Mouse (Mus musculus): Measurements from ENCODE around the gene Rpl26.

Rpl26 gene

GRCm38 (mm10) chr11:68901351-68902046 lies at the start of gene Rpl26:
Rpl26 (plus strand) TSS chr11:68901583.
- peak; percentile 100 for DNase-seq (ENCODE audit: low read depth, low spot score)

DNA sequence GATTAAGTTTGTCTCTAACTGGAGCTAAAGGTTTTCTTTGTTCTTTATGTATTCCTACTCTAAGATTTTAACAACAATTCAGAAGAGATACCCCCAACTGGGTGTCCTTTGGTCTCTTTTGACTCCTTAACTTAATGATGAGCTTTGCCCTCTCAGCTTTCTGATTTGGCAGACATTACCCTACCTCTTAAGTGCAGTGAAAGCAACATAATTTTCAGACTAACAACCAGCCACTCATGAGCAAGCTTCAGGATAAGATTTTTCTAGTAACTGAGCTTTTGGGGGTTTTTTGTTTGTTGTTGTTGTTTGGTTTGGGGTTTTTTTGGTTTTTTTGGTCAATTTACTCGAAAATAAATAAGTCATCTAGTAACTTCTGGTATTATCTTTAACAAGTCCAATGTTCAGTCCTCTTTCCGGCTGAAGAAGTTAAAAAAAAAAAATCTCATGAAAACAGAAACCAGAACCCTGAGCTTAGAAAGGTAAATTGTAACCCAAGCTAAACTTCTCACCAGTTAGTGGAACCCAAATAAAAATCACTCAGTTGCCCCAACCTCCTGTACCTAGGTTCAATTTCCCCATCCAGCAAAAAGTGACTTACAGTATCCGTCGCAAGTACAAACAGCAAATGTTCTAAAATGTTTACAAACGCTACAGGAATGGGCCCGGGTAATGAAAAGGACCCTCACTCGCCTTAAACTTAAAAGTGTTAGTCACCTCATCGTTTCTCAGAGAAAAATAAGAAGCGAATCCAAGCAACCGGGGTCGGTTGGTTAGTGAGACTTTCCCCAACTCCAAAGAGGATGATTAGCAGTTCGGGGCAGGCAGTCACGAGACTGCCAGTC lies 49.5 kb upstream of the Rpl26 start:
- no peak for DNase-seq (ENCODE audit: low read depth, low spot score)

DNA sequence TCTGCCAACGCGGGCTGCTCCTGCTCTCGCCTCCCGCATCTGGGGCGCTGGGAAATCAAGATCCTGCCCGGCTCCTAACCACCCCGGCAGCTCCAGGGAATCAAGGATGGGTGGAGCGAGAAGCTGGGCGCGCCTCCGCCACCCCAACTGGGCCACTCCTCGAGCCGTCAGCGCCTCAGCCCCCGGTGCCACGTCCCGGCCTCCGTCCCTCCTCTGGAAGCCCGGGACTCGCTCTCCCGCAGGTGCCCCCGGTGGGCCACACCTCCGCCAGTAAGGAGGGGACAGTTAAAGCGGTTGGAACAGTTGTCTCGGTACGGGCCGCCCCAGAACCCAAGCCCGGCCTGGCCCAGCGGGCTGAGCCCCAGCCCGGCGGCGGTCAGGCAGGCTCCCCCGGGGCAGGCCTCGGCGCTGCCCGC lies 48.9 kb upstream of the Rpl26 start:
- peak; percentile 27 for DNase-seq (ENCODE audit: low read depth, low spot score)

- peak; percentile 99 for DNase-seq (ENCODE audit: low read depth, low spot score)
These were observed 48.4 kb upstream of the Rpl26 start for GRCm38 (mm10) chr11:68852932-68853409.

- no peak for DNase-seq (ENCODE audit: low read depth, low spot score)
These were observed 47.6 kb upstream of the Rpl26 start for GRCm38 (mm10) chr11:68853611-68854401.

GRCm38 (mm10) chr11:68854621-68855020 lies 46.8 kb upstream of the Rpl26 start:
- no peak for DNase-seq (ENCODE audit: low read depth, low spot score)

GRCm38 (mm10) chr11:68857329-68857728 lies 44.1 kb upstream of the Rpl26 start:
- DNase-seq (ENCODE audit: low read depth, low spot score): no peak

GRCm38 (mm10) chr11:68859943-68860593 lies 41.3 kb upstream of the Rpl26 start:
- DNase-seq (ENCODE audit: low read depth, low spot score): no peak

- no peak for DNase-seq (ENCODE audit: low read depth, low spot score)
These were observed 39.1 kb upstream of the Rpl26 start for GRCm38 (mm10) chr11:68862260-68862659.

DNA sequence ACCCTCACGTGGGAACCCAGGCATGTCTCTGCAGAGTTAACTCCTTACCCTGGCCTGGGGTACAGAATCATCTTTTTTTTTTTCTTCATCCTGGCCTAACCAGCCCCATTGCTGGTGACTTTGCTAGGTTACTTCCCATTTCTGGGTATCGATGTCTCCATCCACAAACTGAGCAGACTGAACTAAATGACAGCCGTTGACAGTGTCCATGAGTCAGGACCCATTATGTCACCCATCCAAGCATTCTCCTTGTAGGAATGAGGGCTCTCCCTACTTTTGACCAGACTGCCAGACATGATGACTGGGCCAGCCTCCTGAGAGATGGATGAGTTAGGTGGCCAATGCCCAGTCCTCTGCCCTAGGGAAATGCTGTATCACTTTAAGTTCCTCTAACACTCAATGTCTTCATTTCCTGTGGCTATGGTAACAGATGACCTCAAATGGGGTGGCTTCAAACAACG lies 37.7 kb upstream of the Rpl26 start:
- DNase-seq (ENCODE audit: low read depth, low spot score): no peak

- DNase-seq (ENCODE audit: low read depth, low spot score): no peak
These were observed 36.7 kb upstream of the Rpl26 start for GRCm38 (mm10) chr11:68864544-68865189.

DNA sequence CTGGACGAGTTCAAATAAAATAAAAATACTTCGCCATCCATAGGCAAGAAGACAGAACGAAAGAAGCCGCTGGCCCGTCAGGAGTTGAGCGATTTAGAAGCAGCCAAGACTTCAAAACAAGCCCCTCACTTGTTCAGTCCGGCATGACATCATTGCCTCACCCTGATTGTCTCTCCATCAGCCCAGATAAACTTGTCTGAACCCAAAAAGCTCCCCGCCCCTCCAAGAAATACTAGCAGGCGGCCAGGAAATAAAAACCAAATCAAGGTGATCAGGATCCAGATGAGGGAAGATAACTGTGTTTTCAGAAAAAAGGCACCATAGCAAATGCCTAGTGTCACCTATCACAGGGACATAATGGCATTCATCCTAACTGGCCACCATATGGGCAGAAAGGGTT lies 30.1 kb upstream of the Rpl26 start:
- no peak for DNase-seq (ENCODE audit: low read depth, low spot score)

GRCm38 (mm10) chr11:68871748-68872147 lies 29.6 kb upstream of the Rpl26 start, which contains the start of gene Ndel1:
Ndel1 (minus strand) TSS chr11:68871858.
- no peak for DNase-seq (ENCODE audit: low read depth, low spot score)

GRCm38 (mm10) chr11:68874841-68875240 lies 26.5 kb upstream of the Rpl26 start:
- DNase-seq (ENCODE audit: low read depth, low spot score): peak; percentile 70

DNA sequence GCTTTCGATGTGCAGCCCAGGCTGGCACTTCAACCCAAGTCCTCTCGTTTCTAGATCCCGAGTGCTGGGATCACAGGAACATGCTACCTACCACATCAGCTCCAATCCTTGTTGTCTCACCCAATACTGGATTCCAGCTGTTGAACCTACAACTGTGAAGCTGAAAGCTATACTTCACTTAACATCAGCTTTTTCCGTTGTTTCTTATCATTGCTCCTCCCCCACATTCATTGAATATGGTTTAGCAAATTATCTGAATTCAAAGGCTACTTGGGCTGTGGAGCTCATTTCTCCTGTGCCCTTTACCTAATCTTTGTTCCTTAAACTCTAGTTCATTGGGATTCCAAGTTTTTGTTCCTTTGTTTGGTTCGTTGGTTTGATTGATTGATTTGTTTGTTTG lies 22.6 kb upstream of the Rpl26 start:
- no peak for DNase-seq (ENCODE audit: low read depth, low spot score)

GRCm38 (mm10) chr11:68882107-68882506 lies 19.3 kb upstream of the Rpl26 start:
- no peak for DNase-seq (ENCODE audit: low read depth, low spot score)

DNA sequence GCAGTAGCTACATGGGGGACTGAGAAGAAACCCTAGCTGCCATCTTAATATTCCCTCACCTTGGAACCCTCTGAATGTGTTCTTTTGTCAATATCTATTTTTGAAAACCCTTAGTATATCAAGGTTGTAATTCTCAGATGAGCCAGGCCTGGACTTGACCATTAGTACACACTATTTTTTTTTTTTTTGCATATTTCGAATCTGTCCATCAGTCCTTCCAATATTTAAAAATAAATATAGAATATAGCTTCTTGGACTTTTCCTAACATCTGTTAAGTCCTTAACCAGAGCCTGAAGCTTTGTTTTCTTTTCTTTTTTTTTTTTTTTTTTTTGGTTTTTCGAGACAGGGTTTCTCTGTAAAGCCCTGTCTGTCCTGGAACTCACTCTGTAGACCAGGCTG lies 17.5 kb upstream of the Rpl26 start:
- DNase-seq (ENCODE audit: low read depth, low spot score): no peak

GRCm38 (mm10) chr11:68884368-68884767 lies 17.0 kb upstream of the Rpl26 start:
- no peak for DNase-seq (ENCODE audit: low read depth, low spot score)

DNA sequence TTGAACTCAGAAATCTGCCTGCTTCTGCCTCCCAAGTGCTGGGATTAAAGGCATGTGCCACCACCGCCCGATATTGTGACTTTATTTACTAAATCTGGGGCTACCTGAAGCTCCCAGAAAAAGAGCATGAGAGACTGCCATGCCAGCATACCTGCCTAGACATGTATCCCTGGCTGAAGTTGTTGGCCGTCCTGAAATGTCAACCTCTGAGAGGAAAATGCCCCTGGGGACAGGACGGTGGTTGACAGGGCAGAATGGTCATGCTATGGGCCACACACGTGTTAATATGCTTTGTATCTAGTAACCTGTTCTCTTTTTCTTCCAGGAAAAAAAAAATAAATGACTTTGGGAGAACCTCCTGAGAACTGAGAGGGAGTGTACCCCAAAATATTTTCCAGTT lies 15.3 kb upstream of the Rpl26 start:
- no peak for DNase-seq (ENCODE audit: low read depth, low spot score)

DNA sequence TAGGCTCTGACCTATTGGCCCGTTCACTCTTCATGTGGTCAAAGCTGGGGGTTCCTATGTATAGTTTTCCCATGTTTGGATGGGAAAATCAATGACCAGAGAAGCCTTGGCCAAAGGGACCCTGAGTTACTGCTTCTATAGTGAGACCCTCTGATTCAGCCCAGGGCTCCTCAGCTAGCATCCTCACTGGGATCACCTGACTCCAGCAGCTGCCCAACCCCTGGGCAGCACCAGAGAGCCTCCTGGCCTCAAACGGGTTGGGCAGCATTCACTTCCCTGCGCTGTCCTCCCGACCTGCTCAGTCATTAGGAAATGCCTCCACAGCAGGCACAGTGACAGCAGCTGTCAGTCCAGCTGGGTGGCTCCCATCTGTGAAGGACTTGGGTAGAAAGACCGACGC lies 13.1 kb upstream of the Rpl26 start, which contains the start of gene Rnf222:
Gene Rnf222, plus strand, starts transcription at position 301 of the 400 bp plus-strand sequence.
- DNase-seq (ENCODE audit: low read depth, low spot score): no peak

DNA sequence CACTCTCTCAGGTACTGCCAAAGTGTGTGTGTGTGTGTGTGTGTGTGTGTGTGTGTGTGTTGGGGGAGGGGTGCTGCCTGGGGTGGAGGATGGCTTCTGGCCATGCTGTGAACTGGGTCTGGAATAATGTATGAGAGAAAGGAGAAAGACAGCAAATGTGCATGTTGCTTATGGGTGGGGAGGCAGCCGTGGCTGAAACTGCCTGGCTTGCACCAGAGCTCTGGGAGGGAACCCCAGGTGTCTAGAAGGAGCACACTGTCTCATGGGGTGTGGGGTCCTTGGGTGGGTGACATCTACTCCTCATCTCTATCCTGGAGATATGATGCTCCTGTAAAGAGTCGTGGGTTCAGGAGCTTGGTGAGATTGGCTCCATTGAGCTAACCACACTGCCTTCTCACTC lies 12.7 kb upstream of the Rpl26 start:
- no peak for DNase-seq (ENCODE audit: low read depth, low spot score)

All from forelimb bud, embryonic 11.5 days (tissue).